21 mouse cellular contexts compared by ENCODE assay signal in the genomic region with DNA sequence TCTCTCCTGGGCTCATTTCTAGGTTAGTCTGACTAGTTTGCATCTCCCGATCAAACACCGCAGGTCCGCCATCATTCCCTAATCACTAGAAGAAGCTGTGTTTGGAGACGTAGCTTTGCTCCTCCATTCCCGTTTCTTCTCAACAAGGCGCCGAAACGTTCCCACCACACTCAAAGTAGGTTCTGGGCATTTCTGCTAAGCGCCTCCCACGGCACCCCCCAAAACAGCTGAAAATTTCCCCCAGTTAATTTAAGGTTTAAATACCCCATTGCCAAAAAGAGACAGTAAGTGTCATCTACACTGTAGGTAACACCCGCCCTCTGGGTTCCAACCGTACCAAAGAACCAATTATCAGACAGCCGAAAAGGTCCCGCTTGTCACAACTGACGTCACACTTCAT. TPM values are rescaled to one million over a fixed set of nuclear protein-coding genes. Genes with fewer than 3 reads are reported as not detected.
DNase-seq lines count a peak whose midpoint lies in the region; ATAC-seq lines count a peak whose summit lies in the region.
"Had no signal": no experiment of that assay in that cellular context is flagged by ENCODE, and none has a peak within 500 bp of the region (broad histone marks: within the 10 kb centered on the region; RNA-seq: fewer than 3 reads in every experiment).

No protein-coding gene starts in this region.

- no peaks in the 10 kb centered on the region for H3K9me3 ChIP-seq in heart, embryonic 15.5 days (replicated peaks)
- H3K9me3 ChIP-seq in midbrain, embryonic 11.5 days (ENCODE audit: control insufficient read depth, low read length), result no peaks in the 10 kb centered on the region
- no peaks in the 10 kb centered on the region for H3K9me3 ChIP-seq in midbrain, embryonic 15.5 days
- H3K9me3 ChIP-seq in stomach, embryonic 14.5 days (ENCODE audit: control insufficient read depth, low read depth, low read length), result no peaks in the 10 kb centered on the region

- DNase-seq in embryo, embryonic 10.5 days (ENCODE audit: low spot score), result peak; percentile 49
- DNase-seq in embryo, embryonic 10 days (ENCODE audit: low spot score), result no peak
- DNase-seq in heart, postnatal 4 days, result no peak
- peak; percentile 92 for DNase-seq in midbrain, embryonic 11.5 days (ENCODE audit: low spot score, missing footprints)
- no peak for DNase-seq in left cerebral cortex, postnatal 10 days (ENCODE audit: extremely low spot score in 1 of 2, low spot score in 2 of 2)
- DNase-seq: cerebellum, adult 18-20 months; gastrocnemius, postnatal 25 days; lung, adult 2 months had no signal

- H3K4me3 ChIP-seq in heart, embryonic 15.5 days, result peak overlapping the region; percentile 53
- no peak overlapping the region for H3K4me3 ChIP-seq in midbrain, embryonic 11.5 days (ENCODE audit: low read depth, low read length)
- H3K4me3 ChIP-seq in midbrain, embryonic 15.5 days, result no peak overlapping the region
- peak overlapping the region; percentile 41; the same call in 1 of the 2 replicates for H3K4me3 ChIP-seq in stomach, embryonic 14.5 days (ENCODE audit: low read depth, low read length)

- no peaks in the 10 kb centered on the region for H3K36me3 ChIP-seq in heart, embryonic 15.5 days
- no peaks in the 10 kb centered on the region for H3K36me3 ChIP-seq in midbrain, embryonic 11.5 days (ENCODE audit: control insufficient read depth, insufficient read depth, low read length)
- H3K36me3 ChIP-seq in midbrain, embryonic 15.5 days (replicated peaks), result no peaks in the 10 kb centered on the region
- no peaks in the 10 kb centered on the region for H3K36me3 ChIP-seq in stomach, embryonic 14.5 days (ENCODE audit: control insufficient read depth, insufficient read depth, low read length)

- H3K9ac ChIP-seq in heart, embryonic 15.5 days, result no peak overlapping the region
- no peak overlapping the region for H3K9ac ChIP-seq in midbrain, embryonic 11.5 days (ENCODE audit: low read length)
- no peak overlapping the region for H3K9ac ChIP-seq in midbrain, embryonic 15.5 days
- H3K9ac ChIP-seq in stomach, embryonic 14.5 days (replicated peaks; ENCODE audit: low read depth, low read length), result no peak overlapping the region
- H3K9ac ChIP-seq: hindbrain, embryonic 14.5 days had no signal

- peaks cover 37% of the 10 kb centered on the region for H3K4me1 ChIP-seq in heart, embryonic 15.5 days (replicated peaks)
- H3K4me1 ChIP-seq in midbrain, embryonic 11.5 days (ENCODE audit: control insufficient read depth, insufficient read depth, low read length), result peaks cover 15% of the 10 kb centered on the region; the same call in 1 of the 2 replicates
- H3K4me1 ChIP-seq in midbrain, embryonic 15.5 days, result peaks cover 15% of the 10 kb centered on the region; the same call in 1 of the 2 replicates
- 0 out of 2 replicates have a peak, but pooled peaks cover 12% of the 10 kb centered on the region for H3K4me1 ChIP-seq in stomach, embryonic 14.5 days (ENCODE audit: control insufficient read depth, insufficient read depth, low read length)

- intact Hi-C loops in left cerebral cortex, postnatal 10 days (cut with DNase I), result loop anchor here (5.0 kb wide), 2 partner anchors 537 to 552 kb away; no protein-coding TSS in a partner anchor

- H3K27ac ChIP-seq in heart, embryonic 15.5 days, result peak overlapping the region; percentile 47; the same call in 1 of the 2 replicates
- H3K27ac ChIP-seq in midbrain, embryonic 11.5 days (ENCODE audit: low read depth, low read length), result no peak overlapping the region
- no peak overlapping the region for H3K27ac ChIP-seq in midbrain, embryonic 15.5 days
- H3K27ac ChIP-seq in stomach, embryonic 14.5 days (ENCODE audit: low read length), result peak overlapping the region; percentile 21; the same call in 1 of the 2 replicates
- H3K27ac ChIP-seq: hindbrain, embryonic 14.5 days had no signal

- H3K27me3 ChIP-seq in heart, embryonic 15.5 days, result peaks cover 92% of the 10 kb centered on the region
- H3K27me3 ChIP-seq in midbrain, embryonic 11.5 days (ENCODE audit: control insufficient read depth, insufficient read depth, low read length), result peaks cover 98% of the 10 kb centered on the region
- peaks cover 85% of the 10 kb centered on the region for H3K27me3 ChIP-seq in midbrain, embryonic 15.5 days (replicated peaks)
- peaks cover 74% of the 10 kb centered on the region for H3K27me3 ChIP-seq in stomach, embryonic 14.5 days (ENCODE audit: control insufficient read depth, insufficient read depth, low read length)
- H3K27me3 ChIP-seq: CH12.LX had no signal

- ATAC-seq in heart, embryonic 15.5 days (replicated peaks; ENCODE audit: insufficient number of reproducible peaks, insufficient read depth, low FRiP score, low read depth), result no peak
- no peak for ATAC-seq in midbrain, embryonic 11.5 days (ENCODE audit: low FRiP score)
- ATAC-seq in midbrain, embryonic 15.5 days (replicated peaks), result no peak
- ATAC-seq in stomach, embryonic 14.5 days (ENCODE audit: insufficient number of reproducible peaks, insufficient read depth, low FRiP score, low read depth), result no peak

- peak overlapping the region; percentile 64 for H3K4me2 ChIP-seq in heart, embryonic 15.5 days
- H3K4me2 ChIP-seq in midbrain, embryonic 11.5 days, result no peak overlapping the region
- H3K4me2 ChIP-seq in midbrain, embryonic 15.5 days, result no peak overlapping the region
- peak overlapping the region; percentile 39; the same call in 1 of the 2 replicates for H3K4me2 ChIP-seq in stomach, embryonic 14.5 days (replicated peaks; ENCODE audit: low read depth, low read length)

- WGBS in heart, embryonic 15.5 days, result 5% methylated on average over 15 of the region's 15 CpGs
- WGBS in midbrain, embryonic 11.5 days, result 2% methylated on average over 15 of the region's 15 CpGs
- WGBS in midbrain, embryonic 15.5 days, result 3% methylated on average over 15 of the region's 15 CpGs
- WGBS in stomach, embryonic 14.5 days, result 1% methylated on average over 15 of the region's 15 CpGs

RNA-seq across cellular contexts. Expression of gene Wt1, which starts 0.7 kb away (rescaled TPM):
- polyA plus RNA-seq in heart, embryonic 15.5 days (2015; fragmentation: Nextera tagmentation; extraction: Ambion mirVana), result 21.9 and 23.5 TPM in 2 replicates
- 10 to 100 TPM; 19.7 to 21.5 TPM for total RNA-seq in heart, postnatal 4 days (2021)
- polyA plus RNA-seq in midbrain, embryonic 11.5 days (2014; fragmentation: Nextera tagmentation; extraction: Ambion mirVana), result 0.08 TPM in 2 replicates
- 0.09 and 0.13 TPM in 2 replicates for polyA plus RNA-seq in midbrain, embryonic 15.5 days (2015; fragmentation: Nextera tagmentation; extraction: Ambion mirVana)
- polyA plus RNA-seq in stomach, embryonic 14.5 days (2014; fragmentation: Nextera tagmentation; extraction: Ambion mirVana), result 18.6 and 23.9 TPM in 2 replicates
- under 1 TPM in 1 of 2 experiments, not detected in 1; 0.18 TPM for total RNA-seq in left cerebral cortex, postnatal 10 days (2021)
- total RNA-seq: CH12.LX; common myeloid progenitor, adult 5-6 weeks; megakaryocyte progenitor cell, adult 5-6 weeks; monocyte, adult 5-6 weeks; neutrophil, adult 5-6 weeks had no signal

RNA-seq across cellular contexts. Expression of gene Gm11060, which starts 33.8 kb away (rescaled TPM):
- not detected in 2 replicates for polyA plus RNA-seq in heart, embryonic 15.5 days (2015; fragmentation: Nextera tagmentation; extraction: Ambion mirVana)
- total RNA-seq in heart, postnatal 4 days (2021), result not detected
- polyA plus RNA-seq in midbrain, embryonic 11.5 days (2014; fragmentation: Nextera tagmentation; extraction: Ambion mirVana), result not detected in 2 replicates
- polyA plus RNA-seq in midbrain, embryonic 15.5 days (2015; fragmentation: Nextera tagmentation; extraction: Ambion mirVana), result not detected in 2 replicates
- not detected in 2 replicates for polyA plus RNA-seq in stomach, embryonic 14.5 days (2014; fragmentation: Nextera tagmentation; extraction: Ambion mirVana)
- not detected for total RNA-seq in left cerebral cortex, postnatal 10 days (2021)
- total RNA-seq: adrenal gland, adult 18-20 months; CH12.LX; common myeloid progenitor, adult 5-6 weeks; gastrocnemius, postnatal 25 days; layer of hippocampus, postnatal 14 days; megakaryocyte progenitor cell, adult 5-6 weeks; monocyte, adult 5-6 weeks; neutrophil, adult 5-6 weeks had no signal
- polyA plus RNA-seq: brain, embryonic 14.5 days; hindbrain, embryonic 14.5 days; limb, embryonic 11.5 days; lung, adult 2 months had no signal

Comparison
In these comparisons a context has a peak if more than half of its experiments do, and no peak if none do; other contexts are left out.
1. DNase-seq: peak in embryo, embryonic 10.5 days (single experiment) and midbrain, embryonic 11.5 days (single experiment); none in embryo, embryonic 10 days (single experiment), heart, postnatal 4 days (single experiment) and left cerebral cortex, postnatal 10 days (0 of 2).
2. H3K27ac ChIP-seq: peak in heart, embryonic 15.5 days (single experiment) and stomach, embryonic 14.5 days (single experiment); none in midbrain, embryonic 11.5 days (single experiment) and midbrain, embryonic 15.5 days (single experiment).
3. H3K4me2 ChIP-seq: peak in heart, embryonic 15.5 days (single experiment) and stomach, embryonic 14.5 days (single experiment); none in midbrain, embryonic 11.5 days (single experiment) and midbrain, embryonic 15.5 days (single experiment).
4. H3K4me3 ChIP-seq: peak in heart, embryonic 15.5 days (single experiment) and stomach, embryonic 14.5 days (single experiment); none in midbrain, embryonic 11.5 days (single experiment) and midbrain, embryonic 15.5 days (single experiment).
5. RNA of gene Wt1, which starts 0.7 kb away (polyA plus RNA-seq): 21.9 to 23.5 TPM in heart, embryonic 15.5 days and 18.6 to 23.9 TPM in stomach, embryonic 14.5 days; 0.09 to 0.13 TPM in midbrain, embryonic 15.5 days and 0.08 TPM in midbrain, embryonic 11.5 days; every median in the first group is over 10 times any median in the second.